Mouse (Mus musculus) cerebellum, adult 2 months (tissue): ENCODE results near the gene 9530077C05Rik.

Experiments
- CTCF ChIP-seq: fragments of 200-500 bp; IDR thresholded peaks from 2 replicates; pipeline ENCODE4 v1.5.1; 2011; ENCODE audit warnings: low read depth, mild to moderate bottlenecking, control low read depth, low read length, moderate library complexity, borderline replicate concordance; ENCODE audit not compliant: insufficient read depth
- POLR2A ChIP-seq: fragments of 200-500 bp; IDR thresholded peaks from 2 replicates; pipeline ENCODE4 v1.6.1; 2011; ENCODE audit warnings: low read length, control low read depth, borderline replicate concordance; ENCODE audit not compliant: insufficient read depth

DNA sequence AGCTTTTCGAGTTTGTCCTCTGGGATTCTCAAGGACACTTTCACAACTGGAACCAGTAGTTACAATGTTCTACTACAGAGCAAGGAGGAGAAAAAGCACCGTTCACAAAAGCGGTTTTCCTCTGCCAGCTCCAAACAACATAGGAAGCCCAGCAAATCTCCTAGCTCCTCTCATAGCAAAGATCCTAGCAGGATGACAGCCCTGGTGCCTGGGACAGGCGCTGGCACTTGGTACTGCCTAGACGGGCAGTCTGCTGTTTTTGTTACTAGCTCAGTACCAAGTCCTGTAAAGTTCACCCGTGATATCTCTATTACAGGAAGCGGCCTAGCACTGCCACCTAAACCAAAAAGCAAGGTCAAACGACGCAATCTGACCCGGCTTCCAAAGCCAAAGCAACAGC, 12.9 kb downstream of the 9530077C05Rik start:
- no peak for TF ChIP-seq CTCF
- no peak for TF ChIP-seq POLR2A
